In genomic region chr6:38936009-38936408, GRCm38 (mm10) we compare ENCODE assay signal across 24 mouse cellular contexts.
DNase-seq lines count a peak whose midpoint lies in the region; ATAC-seq and TF ChIP-seq lines count a peak whose summit lies in the region.
"Had no signal": no experiment of that assay in that cellular context is flagged by ENCODE, and none has a peak within 500 bp of the region (broad histone marks: within the 10 kb centered on the region; RNA-seq: fewer than 3 reads in every experiment).

No protein-coding gene starts in this region.

- WGBS in liver, embryonic 15.5 days (ENCODE audit: insufficient replicate concordance): 61% methylated on average over 2 of the region's 2 CpGs
- 81% methylated on average over 2 of the region's 2 CpGs for WGBS in liver, embryonic 11.5 days
- WGBS in liver, postnatal 0 days (ENCODE audit: insufficient replicate concordance): 58% methylated on average over 2 of the region's 2 CpGs
- 75% methylated on average over 2 of the region's 2 CpGs for WGBS in liver, embryonic 12.5 days (ENCODE audit: insufficient replicate concordance)
- 81% methylated on average over 2 of the region's 2 CpGs for WGBS in midbrain, embryonic 11.5 days
- WGBS in midbrain, postnatal 0 days: 90% methylated on average over 2 of the region's 2 CpGs

- no peak for TF ChIP-seq EP300 in liver, postnatal 0 days (IDR thresholded peaks at IDR 0.05; ENCODE audit: low read depth)

- no peak for ATAC-seq in liver, embryonic 15.5 days (ENCODE audit: insufficient read depth)
- ATAC-seq in liver, embryonic 11.5 days (replicated peaks; ENCODE audit: low FRiP score): no peak
- peak; percentile 84 for ATAC-seq in liver, postnatal 0 days
- no peak for ATAC-seq in liver, embryonic 12.5 days
- ATAC-seq in midbrain, embryonic 11.5 days (ENCODE audit: low FRiP score): no peak
- no peak for ATAC-seq in midbrain, postnatal 0 days (ENCODE audit: low FRiP score)
- ATAC-seq: activated CD4-positive, CD25-positive, alpha-beta regulatory T cell, adult 4 months; CD4-positive, CD25-positive, alpha-beta regulatory T cell, adult 4 months; forebrain, embryonic 13.5 days; forebrain, embryonic 15.5 days; Patski had no signal

- peaks cover 3% of the 10 kb centered on the region for H3K27me3 ChIP-seq in liver, embryonic 15.5 days
- no peaks in the 10 kb centered on the region for H3K27me3 ChIP-seq in liver, embryonic 11.5 days (replicated peaks; ENCODE audit: control insufficient read depth, insufficient read depth, low read length)
- H3K27me3 ChIP-seq in liver, postnatal 0 days (ENCODE audit: insufficient read depth, low read length): no peaks in the 10 kb centered on the region
- H3K27me3 ChIP-seq in liver, embryonic 12.5 days (replicated peaks): 0 out of 2 replicates have a peak, but pooled peaks cover 5% of the 10 kb centered on the region
- no peaks in the 10 kb centered on the region for H3K27me3 ChIP-seq in midbrain, embryonic 11.5 days (ENCODE audit: control insufficient read depth, insufficient read depth, low read length)
- H3K27me3 ChIP-seq in midbrain, postnatal 0 days (ENCODE audit: insufficient read depth, low read length): no peaks in the 10 kb centered on the region
- H3K27me3 ChIP-seq: CH12.LX; embryonic facial prominence, embryonic 12.5 days; forebrain, embryonic 13.5 days; forebrain, embryonic 15.5 days; Patski had no signal

- H3K4me1 ChIP-seq in liver, embryonic 15.5 days (replicated peaks): peaks cover 42% of the 10 kb centered on the region
- no peaks in the 10 kb centered on the region for H3K4me1 ChIP-seq in liver, embryonic 11.5 days (replicated peaks; ENCODE audit: control insufficient read depth, insufficient read depth, low read length)
- peaks cover 39% of the 10 kb centered on the region for H3K4me1 ChIP-seq in liver, postnatal 0 days (ENCODE audit: insufficient read depth)
- peaks cover 14% of the 10 kb centered on the region for H3K4me1 ChIP-seq in liver, embryonic 12.5 days
- H3K4me1 ChIP-seq in midbrain, embryonic 11.5 days (ENCODE audit: control insufficient read depth, insufficient read depth, low read length): no peaks in the 10 kb centered on the region
- H3K4me1 ChIP-seq in midbrain, postnatal 0 days (ENCODE audit: insufficient read depth, low read length): no peaks in the 10 kb centered on the region
- H3K4me1 ChIP-seq: embryonic facial prominence, embryonic 10.5 days; embryonic facial prominence, embryonic 12.5 days; forebrain, embryonic 13.5 days; forebrain, embryonic 15.5 days had no signal

- no peaks in the 10 kb centered on the region for H3K36me3 ChIP-seq in liver, embryonic 15.5 days (replicated peaks)
- H3K36me3 ChIP-seq in liver, embryonic 11.5 days (ENCODE audit: control insufficient read depth, insufficient read depth, low read length): no peaks in the 10 kb centered on the region
- H3K36me3 ChIP-seq in liver, postnatal 0 days (replicated peaks; ENCODE audit: insufficient read depth, low read length): no peaks in the 10 kb centered on the region
- no peaks in the 10 kb centered on the region for H3K36me3 ChIP-seq in liver, embryonic 12.5 days
- no peaks in the 10 kb centered on the region for H3K36me3 ChIP-seq in midbrain, embryonic 11.5 days (ENCODE audit: control insufficient read depth, insufficient read depth, low read length)
- no peaks in the 10 kb centered on the region for H3K36me3 ChIP-seq in midbrain, postnatal 0 days (ENCODE audit: insufficient read depth, low read length)
- H3K36me3 ChIP-seq: embryonic facial prominence, embryonic 10.5 days; embryonic facial prominence, embryonic 12.5 days; forebrain, embryonic 15.5 days; G1E had no signal

- no peak overlapping the region for H3K4me3 ChIP-seq in liver, embryonic 15.5 days (replicated peaks)
- H3K4me3 ChIP-seq in liver, embryonic 11.5 days (ENCODE audit: low read depth, low read length): no peak overlapping the region
- no peak overlapping the region for H3K4me3 ChIP-seq in liver, postnatal 0 days (ENCODE audit: low read depth, low read length)
- no peak overlapping the region for H3K4me3 ChIP-seq in liver, embryonic 12.5 days
- no peak overlapping the region for H3K4me3 ChIP-seq in midbrain, embryonic 11.5 days (ENCODE audit: low read depth, low read length)
- no peak overlapping the region for H3K4me3 ChIP-seq in midbrain, postnatal 0 days (ENCODE audit: low read depth, low read length)
- H3K4me3 ChIP-seq: embryonic facial prominence, embryonic 10.5 days; embryonic facial prominence, embryonic 12.5 days; forebrain, embryonic 13.5 days; forebrain, embryonic 15.5 days had no signal

- no peak overlapping the region for H3K4me2 ChIP-seq in liver, embryonic 15.5 days
- no peak overlapping the region for H3K4me2 ChIP-seq in liver, embryonic 11.5 days
- H3K4me2 ChIP-seq in liver, postnatal 0 days (ENCODE audit: low read depth, low read length): no peak overlapping the region
- H3K4me2 ChIP-seq in liver, embryonic 12.5 days: no peak overlapping the region
- no peak overlapping the region for H3K4me2 ChIP-seq in midbrain, embryonic 11.5 days
- no peak overlapping the region for H3K4me2 ChIP-seq in midbrain, postnatal 0 days (ENCODE audit: low read depth, low read length, poor library complexity, severe bottlenecking)
- H3K4me2 ChIP-seq: embryonic facial prominence, embryonic 12.5 days; forebrain, embryonic 13.5 days; forebrain, embryonic 15.5 days had no signal

- no peak for TF ChIP-seq CTCF in liver, postnatal 0 days (IDR thresholded peaks at IDR 0.05; ENCODE audit: low read depth)
- no peak for TF ChIP-seq CTCF in midbrain, postnatal 0 days (IDR thresholded peaks at IDR 0.05)

- DNase-seq in liver, embryonic 11.5 days (ENCODE audit: low spot score): no peak
- DNase-seq in liver, postnatal 0 days: no peak
- DNase-seq in midbrain, embryonic 11.5 days (ENCODE audit: low spot score, missing footprints): peak; percentile 44
- DNase-seq in midbrain, postnatal 0 days (ENCODE audit: low spot score): no peak
- DNase-seq: adrenal gland, adult 8-10 months; adrenal gland, postnatal 14 days; adrenal gland, postnatal 36 days; B cell, adult 2 months; cerebellum, adult 11-12 months; cerebellum, adult 2 months; cerebellum, adult 9-10 months; cerebellum, postnatal 10 days; cerebellum, postnatal 25 days had no signal

- no peaks in the 10 kb centered on the region for H3K9me3 ChIP-seq in liver, embryonic 15.5 days (replicated peaks)
- H3K9me3 ChIP-seq in liver, embryonic 11.5 days (ENCODE audit: control insufficient read depth, low read length): peaks cover 7% of the 10 kb centered on the region
- H3K9me3 ChIP-seq in liver, postnatal 0 days (ENCODE audit: low read length): no peaks in the 10 kb centered on the region
- H3K9me3 ChIP-seq in liver, embryonic 12.5 days (replicated peaks): no peaks in the 10 kb centered on the region
- H3K9me3 ChIP-seq in midbrain, embryonic 11.5 days (ENCODE audit: control insufficient read depth, low read length): no peaks in the 10 kb centered on the region
- H3K9me3 ChIP-seq in midbrain, postnatal 0 days (ENCODE audit: low read length): no peaks in the 10 kb centered on the region; the same call in 1 of the 2 replicates
- H3K9me3 ChIP-seq: embryonic facial prominence, embryonic 10.5 days; embryonic facial prominence, embryonic 12.5 days; forebrain, embryonic 15.5 days had no signal

- H3K27ac ChIP-seq in liver, embryonic 15.5 days (replicated peaks): 0 out of 2 replicates have a peak overlapping the region, but pooled peaks have one; percentile 17
- H3K27ac ChIP-seq in liver, embryonic 11.5 days (ENCODE audit: low read depth, low read length): no peak overlapping the region
- no peak overlapping the region for H3K27ac ChIP-seq in liver, postnatal 0 days (ENCODE audit: low read depth)
- no peak overlapping the region for H3K27ac ChIP-seq in liver, embryonic 12.5 days
- H3K27ac ChIP-seq in midbrain, embryonic 11.5 days (ENCODE audit: low read depth, low read length): no peak overlapping the region
- no peak overlapping the region for H3K27ac ChIP-seq in midbrain, postnatal 0 days (ENCODE audit: low read depth, low read length)
- H3K27ac ChIP-seq: embryonic facial prominence, embryonic 10.5 days; embryonic facial prominence, embryonic 12.5 days; forebrain, embryonic 13.5 days; forebrain, embryonic 15.5 days had no signal

- H3K9ac ChIP-seq in liver, embryonic 15.5 days: no peak overlapping the region
- H3K9ac ChIP-seq in liver, embryonic 11.5 days (ENCODE audit: low read depth, low read length): no peak overlapping the region
- H3K9ac ChIP-seq in liver, postnatal 0 days (replicated peaks): no peak overlapping the region
- H3K9ac ChIP-seq in liver, embryonic 12.5 days: no peak overlapping the region
- H3K9ac ChIP-seq in midbrain, embryonic 11.5 days (ENCODE audit: low read length): no peak overlapping the region
- no peak overlapping the region for H3K9ac ChIP-seq in midbrain, postnatal 0 days (replicated peaks; ENCODE audit: low read length, poor library complexity, severe bottlenecking)
- H3K9ac ChIP-seq: embryonic facial prominence, embryonic 12.5 days; forebrain, embryonic 13.5 days; forebrain, embryonic 15.5 days had no signal
